Mouse (Mus musculus) testis, adult 2 months (tissue): ENCODE data around the gene Klhdc10. TPM values are rescaled to one million over a fixed set of nuclear protein-coding genes. Genes with fewer than 3 reads are reported as not detected.

Experiments
- H3K27ac ChIP-seq: fragments of 200-500 bp; 2 replicates; pipeline ENCODE4 v1.5.1; 2012; ENCODE audit warnings: low read depth, low read length; ENCODE audit not compliant: control insufficient read depth, insufficient read depth
- H3K27me3 ChIP-seq: fragments of 200-500 bp; 2 replicates; pipeline ENCODE4 v1.6.1; 2012; ENCODE audit warnings: mild to moderate bottlenecking, low read length, moderate library complexity; ENCODE audit not compliant: control insufficient read depth, insufficient read depth
- H3K36me3 ChIP-seq: fragments of 200-500 bp; 2 replicates; pipeline ENCODE4 v1.6.1; 2012; ENCODE audit warnings: mild to moderate bottlenecking, low read length; ENCODE audit not compliant: control insufficient read depth, insufficient read depth
- H3K4me1 ChIP-seq: fragments of 200-500 bp; 2 replicates; pipeline ENCODE4 v1.6.1; 2012; ENCODE audit warnings: low read length; ENCODE audit not compliant: control insufficient read depth, insufficient read depth
- H3K4me3 ChIP-seq: fragments of 200-500 bp; 2 replicates; pipeline ENCODE4 v1.5.1; 2012; ENCODE audit warnings: low read depth, mild to moderate bottlenecking, low read length, moderate library complexity, mixed read lengths; ENCODE audit not compliant: control insufficient read depth
- CTCF ChIP-seq: fragments of 200-500 bp; IDR thresholded peaks from 2 replicates; pipeline ENCODE4 v1.5.1; 2012; ENCODE audit warnings: low read depth, mild to moderate bottlenecking, inconsistent platforms, low read length, moderate library complexity; ENCODE audit not compliant: control insufficient read depth, insufficient read depth, insufficient replicate concordance
- POLR2A ChIP-seq: fragments of 200-500 bp; IDR thresholded peaks from 2 replicates; pipeline ENCODE4 v1.6.1; 2012; ENCODE audit warnings: low read depth, mild to moderate bottlenecking, inconsistent platforms, low read length, moderate library complexity; ENCODE audit not compliant: control insufficient read depth
- polyA plus RNA-seq: library from polyadenylated mRNA; depleted of rRNA; stranded (reverse); fragments of >200 nt; gene quantifications from 2 replicates; pipeline ENCODE4 v1.2.3, GENCODE M21; 2012

The Klhdc10 gene
- polyA plus RNA-seq, 1 experiment = 115 TPM

DNA sequence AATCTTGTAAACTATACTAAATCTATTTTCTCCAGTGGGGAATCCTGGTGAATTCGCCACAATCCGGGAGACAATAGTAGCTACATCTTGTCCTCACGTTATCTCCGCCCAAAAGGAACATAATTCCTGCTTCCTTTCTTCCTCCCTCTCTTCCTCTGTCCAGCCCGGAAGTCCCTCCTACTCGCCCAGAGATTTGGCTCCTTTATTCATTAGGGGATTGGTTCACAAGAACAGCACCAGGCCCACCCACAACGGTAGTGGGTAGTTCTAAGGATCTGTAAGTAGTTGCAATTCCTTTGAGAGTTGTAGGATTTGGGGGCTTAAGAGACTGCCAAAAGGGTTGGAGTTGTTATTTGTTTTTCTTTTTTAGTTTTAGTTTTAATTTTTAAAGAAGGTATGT lies 15.1 kb downstream of the Klhdc10 start:
- TF ChIP-seq POLR2A (no peak), CTCF (no peak)
- no peak overlapping the region for H3K4me3 ChIP-seq
- H3K27me3 ChIP-seq = no peaks in the 10 kb centered on the region
- no peak overlapping the region for H3K27ac ChIP-seq
- H3K4me1 ChIP-seq = peaks cover 5% of the 10 kb centered on the region; the same call in 1 of the 2 replicates
- H3K36me3 ChIP-seq = no peaks in the 10 kb centered on the region

DNA sequence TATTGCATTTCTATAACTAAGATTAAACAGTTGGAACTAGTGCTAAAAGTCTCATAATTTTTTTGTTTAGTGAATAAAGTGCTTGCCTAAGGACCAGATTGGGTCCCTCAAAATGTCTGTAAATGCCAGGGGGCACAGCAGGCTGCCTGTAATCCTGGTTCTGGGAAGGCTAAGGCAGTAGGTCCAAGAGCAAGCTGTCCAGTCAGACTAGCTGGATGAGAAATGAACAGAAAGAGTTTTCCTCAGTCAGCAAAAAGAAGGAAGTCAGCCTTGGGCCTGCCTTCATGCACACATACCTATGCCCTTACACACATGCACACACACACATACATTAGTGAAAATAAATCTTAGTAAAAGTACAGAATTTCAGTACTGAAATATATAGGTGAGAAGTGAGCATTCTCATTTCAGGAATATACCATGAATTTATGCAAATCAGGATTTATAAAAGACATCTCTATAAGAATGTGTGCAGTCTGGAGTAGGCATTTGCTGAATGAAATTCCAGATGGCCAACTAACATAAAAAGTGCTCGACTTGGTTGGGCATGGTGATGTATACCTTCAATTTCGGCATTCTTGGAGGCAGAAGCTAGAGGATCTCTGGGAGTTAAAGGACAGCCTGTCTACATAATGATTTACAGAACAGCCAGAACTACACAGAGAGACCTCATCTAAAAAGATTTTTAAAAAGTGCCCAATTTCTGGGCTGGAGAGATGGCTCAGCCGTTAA lies 31.0 kb downstream of the Klhdc10 start:
- Histone ChIP-seq H3K27ac (no peak overlapping the region), H3K4me3 (no peak overlapping the region), H3K36me3 (no peaks in the 10 kb centered on the region), H3K27me3 (no peaks in the 10 kb centered on the region), H3K4me1 (no peaks in the 10 kb centered on the region)
- no peak for TF ChIP-seq POLR2A
- no peak for TF ChIP-seq CTCF

DNA sequence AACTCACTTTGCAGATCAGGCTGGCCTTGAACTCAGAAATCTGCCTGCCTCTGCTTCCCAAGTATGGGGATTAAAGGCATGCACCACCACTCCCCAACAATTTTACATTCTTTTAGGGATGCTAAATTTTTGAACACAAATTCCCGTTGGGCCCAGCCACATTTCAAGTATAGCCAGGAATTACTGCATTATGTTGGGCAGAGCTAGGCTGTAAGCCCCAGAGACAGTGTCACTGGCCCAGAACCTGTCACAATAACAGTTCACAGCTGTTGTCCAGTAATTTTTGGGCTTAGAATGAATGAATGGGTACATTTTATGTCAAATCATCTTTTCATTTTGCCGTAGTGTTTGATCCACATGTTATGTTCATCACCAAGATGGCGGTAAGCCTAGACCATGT lies 34.8 kb downstream of the Klhdc10 start:
- TF ChIP-seq POLR2A = no peak
- TF ChIP-seq CTCF = no peak

DNA sequence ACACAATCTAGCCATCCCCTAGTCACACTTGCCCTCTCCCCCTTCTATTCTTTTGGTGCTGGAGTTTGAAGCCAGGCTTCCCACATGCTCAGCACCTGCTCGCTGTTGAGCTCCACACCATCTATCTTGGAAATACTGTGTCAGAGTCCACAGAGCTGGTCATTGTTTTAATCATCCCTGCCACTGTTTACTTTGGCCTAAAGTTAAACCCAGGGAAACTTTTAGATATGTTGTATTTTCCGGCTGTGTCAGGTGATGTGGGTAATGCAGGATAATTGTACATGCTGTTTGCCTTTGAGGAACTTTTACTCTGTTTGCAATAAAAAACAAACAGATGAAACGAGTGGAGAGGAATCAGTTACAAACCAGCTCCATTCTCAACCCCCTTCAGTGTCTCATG lies 35.4 kb downstream of the Klhdc10 start:
- no peaks in the 10 kb centered on the region for H3K27me3 ChIP-seq
- H3K4me1 ChIP-seq = no peaks in the 10 kb centered on the region
- H3K36me3 ChIP-seq = no peaks in the 10 kb centered on the region
- no peak overlapping the region for H3K27ac ChIP-seq
- H3K4me3 ChIP-seq = no peak overlapping the region
- no peak for TF ChIP-seq CTCF
- TF ChIP-seq POLR2A = no peak

More for the DNA sequence above, 34.8 kb downstream of the Klhdc10 start:
- Histone ChIP-seq H3K27me3 (no peaks in the 10 kb centered on the region), H3K27ac (no peak overlapping the region), H3K4me1 (no peaks in the 10 kb centered on the region), H3K36me3 (no peaks in the 10 kb centered on the region), H3K4me3 (no peak overlapping the region)

DNA sequence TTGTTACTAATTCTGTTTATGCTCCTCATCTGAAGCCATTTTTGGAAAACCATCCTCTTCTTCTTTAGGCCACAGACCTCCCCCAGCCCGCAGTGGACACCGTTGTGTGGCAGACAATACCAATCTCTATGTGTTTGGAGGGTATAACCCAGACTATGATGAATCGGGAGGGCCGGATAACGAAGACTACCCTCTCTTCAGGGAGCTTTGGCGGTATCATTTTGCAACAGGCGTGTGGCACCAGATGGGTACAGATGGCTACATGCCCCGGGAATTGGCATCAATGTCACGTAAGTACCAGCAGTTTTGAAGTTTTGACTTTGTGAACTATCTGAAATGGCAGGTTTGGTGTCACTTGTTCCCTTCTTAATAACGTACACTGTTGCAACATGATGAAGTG lies 37.9 kb downstream of the Klhdc10 start:
- H3K36me3 ChIP-seq = no peaks in the 10 kb centered on the region
- no peak for TF ChIP-seq CTCF
- TF ChIP-seq POLR2A = no peak
- no peak overlapping the region for H3K4me3 ChIP-seq
- no peak overlapping the region for H3K27ac ChIP-seq
- H3K27me3 ChIP-seq = no peaks in the 10 kb centered on the region
- no peaks in the 10 kb centered on the region for H3K4me1 ChIP-seq

DNA sequence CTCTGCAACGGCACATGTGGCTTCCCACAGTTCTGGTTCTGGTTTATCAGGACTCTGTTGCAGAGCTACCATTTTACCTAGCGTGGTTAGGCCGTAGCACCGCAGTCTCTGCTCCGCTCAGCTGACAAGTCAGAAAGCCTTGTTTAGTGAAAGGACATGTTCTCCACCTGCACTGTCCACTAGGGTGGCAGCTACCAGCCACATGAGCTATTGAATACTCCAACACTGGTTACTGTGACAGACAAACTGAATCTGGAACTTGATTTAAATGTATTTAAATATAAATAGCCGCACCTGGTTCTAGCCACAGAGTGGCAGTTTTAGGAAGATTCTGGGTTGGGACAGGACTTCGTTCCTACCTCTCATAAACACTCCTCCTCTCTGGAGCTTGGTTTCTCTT lies 55.3 kb downstream of the Klhdc10 start:
- Histone ChIP-seq H3K36me3 (no peaks in the 10 kb centered on the region), H3K27me3 (no peaks in the 10 kb centered on the region), H3K27ac (no peak overlapping the region), H3K4me3 (no peak overlapping the region), H3K4me1 (peaks cover 28% of the 10 kb centered on the region)
- TF ChIP-seq POLR2A (no peak), CTCF (no peak)

DNA sequence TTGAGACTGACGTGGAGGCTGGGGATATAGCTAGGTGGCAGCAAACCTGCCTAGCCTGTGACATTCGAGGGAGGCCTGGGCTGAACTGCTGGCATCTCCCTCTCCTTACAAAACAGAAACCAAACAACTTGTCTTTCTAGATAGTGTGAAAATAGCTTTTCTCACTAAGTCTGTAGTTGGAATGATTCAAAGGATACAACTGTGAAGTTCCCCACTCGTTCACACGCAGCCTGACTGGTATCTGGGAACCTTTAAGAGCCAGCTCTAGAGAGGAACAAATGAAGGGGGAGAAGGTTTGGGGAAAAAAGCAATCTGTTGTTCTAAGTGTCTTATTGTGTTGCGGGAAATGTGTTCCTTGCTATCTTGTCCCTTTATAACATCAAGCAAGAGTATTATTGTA lies 57.0 kb downstream of the Klhdc10 start:
- TF ChIP-seq CTCF = no peak
- TF ChIP-seq POLR2A = no peak
- no peak overlapping the region for H3K4me3 ChIP-seq
- H3K4me1 ChIP-seq = peaks cover 28% of the 10 kb centered on the region
- H3K27ac ChIP-seq = no peak overlapping the region
- no peaks in the 10 kb centered on the region for H3K36me3 ChIP-seq
- H3K27me3 ChIP-seq = no peaks in the 10 kb centered on the region
